Comparison of ENCODE assay signal across 26 mouse cellular contexts in genomic region chrX:7445035-7445434, GRCm38 (mm10).
DNase-seq lines count a peak whose midpoint lies in the region; ATAC-seq lines count a peak whose summit lies in the region.
"Had no signal": no experiment of that assay in that cellular context is flagged by ENCODE, and none has a peak within 500 bp of the region (broad histone marks: within the 10 kb centered on the region; RNA-seq: fewer than 3 reads in every experiment).

No protein-coding gene starts in this region.

- 63% methylated on average over 3 of the region's 3 CpGs for WGBS in kidney, embryonic 14.5 days

- intact Hi-C loops in heart, postnatal 36 days (cut with DNase I), result no loop called here

- H3K9me3 ChIP-seq in kidney, embryonic 14.5 days (ENCODE audit: control insufficient read depth, low read length), result no peaks in the 10 kb centered on the region
- H3K9me3 ChIP-seq: embryonic facial prominence, embryonic 10.5 days; heart, embryonic 15.5 days; limb, embryonic 12.5 days; liver, embryonic 12.5 days; midbrain, embryonic 15.5 days; neural tube, embryonic 13.5 days had no signal

- no peaks in the 10 kb centered on the region for H3K27me3 ChIP-seq in kidney, embryonic 14.5 days (ENCODE audit: control insufficient read depth, insufficient read depth, low read length)
- H3K27me3 ChIP-seq: heart, embryonic 15.5 days; limb, embryonic 12.5 days; midbrain, embryonic 15.5 days; neural tube, embryonic 13.5 days had no signal

- H3K9ac ChIP-seq in kidney, embryonic 14.5 days (ENCODE audit: low read depth, low read length), result no peak overlapping the region
- H3K9ac ChIP-seq: heart, embryonic 15.5 days; hindbrain, embryonic 14.5 days; limb, embryonic 12.5 days; liver, embryonic 12.5 days; midbrain, embryonic 15.5 days; neural tube, embryonic 13.5 days had no signal

- no peaks in the 10 kb centered on the region for H3K36me3 ChIP-seq in kidney, embryonic 14.5 days (ENCODE audit: control insufficient read depth, insufficient read depth, low read length)
- H3K36me3 ChIP-seq: embryonic facial prominence, embryonic 10.5 days; heart, embryonic 15.5 days; limb, embryonic 12.5 days; liver, embryonic 12.5 days; midbrain, embryonic 15.5 days; neural tube, embryonic 13.5 days had no signal

- 0 out of 2 replicates have a peak overlapping the region, but pooled peaks have one; percentile 78 for H3K27ac ChIP-seq in kidney, embryonic 14.5 days (ENCODE audit: low read depth, low read length)
- H3K27ac ChIP-seq: embryonic facial prominence, embryonic 10.5 days; hindbrain, embryonic 14.5 days; layer of hippocampus, adult 2 months; limb, embryonic 12.5 days; midbrain, embryonic 15.5 days; neural tube, embryonic 13.5 days had no signal

- DNase-seq in heart, adult 11 months, result peak; percentile 51
- DNase-seq in heart, postnatal 36 days, result no peak
- peak; percentile 19 for DNase-seq in embryo, embryonic 10.5 days (ENCODE audit: low spot score)
- peak; percentile 15 to 62 for DNase-seq in kidney, postnatal 36 days
- no peak for DNase-seq in ovary, postnatal 10 days (ENCODE audit: low spot score)
- no peak for DNase-seq in lung, adult 18-20 months
- DNase-seq: adrenal gland, postnatal 10 days; cerebellum, adult 2 months; cerebellum, postnatal 25 days; gastrocnemius, postnatal 25 days; heart, postnatal 4 days; lung, adult 2 months; lung, postnatal 14 days; thymus, adult 18-20 months; thymus, postnatal 36 days had no signal

- peaks cover 5% of the 10 kb centered on the region; the same call in 1 of the 2 replicates for H3K4me1 ChIP-seq in kidney, embryonic 14.5 days (ENCODE audit: control insufficient read depth, insufficient read depth, low read length)
- H3K4me1 ChIP-seq: heart, embryonic 15.5 days; limb, embryonic 12.5 days; liver, embryonic 12.5 days; midbrain, embryonic 15.5 days; neural tube, embryonic 13.5 days had no signal

- 0 out of 2 replicates have a peak, but pooled peaks have one; percentile 32 for ATAC-seq in kidney, embryonic 14.5 days (ENCODE audit: low FRiP score, low TSS enrichment)
- ATAC-seq: activated CD4-positive, CD25-positive, alpha-beta regulatory T cell, adult 4 months; forebrain, embryonic 16.5 days; liver, embryonic 12.5 days; midbrain, embryonic 15.5 days had no signal

- H3K4me2 ChIP-seq in kidney, embryonic 14.5 days (replicated peaks; ENCODE audit: low read depth, low read length), result peak overlapping the region; percentile 17; the same call in 1 of the 2 replicates
- H3K4me2 ChIP-seq: heart, embryonic 15.5 days; hindbrain, embryonic 14.5 days; limb, embryonic 12.5 days; liver, embryonic 12.5 days; midbrain, embryonic 15.5 days; neural tube, embryonic 13.5 days had no signal

- H3K4me3 ChIP-seq in kidney, embryonic 14.5 days (ENCODE audit: low read length), result no peak overlapping the region
- H3K4me3 ChIP-seq: embryonic facial prominence, embryonic 10.5 days; heart, embryonic 15.5 days; layer of hippocampus, adult 2 months; limb, embryonic 12.5 days; liver, embryonic 12.5 days; midbrain, embryonic 15.5 days; neural tube, embryonic 13.5 days had no signal

Comparison
In these comparisons a context has a peak if more than half of its experiments do, and no peak if none do; other contexts are left out.
1. DNase-seq: peak in heart, adult 11 months (single experiment), embryo, embryonic 10.5 days (single experiment) and kidney, postnatal 36 days (2 of 2); none in heart, postnatal 36 days (0 of 2), ovary, postnatal 10 days (single experiment) and lung, adult 18-20 months (0 of 2).